ENCODE assay signal across 29 mouse cellular contexts in the genomic region with DNA sequence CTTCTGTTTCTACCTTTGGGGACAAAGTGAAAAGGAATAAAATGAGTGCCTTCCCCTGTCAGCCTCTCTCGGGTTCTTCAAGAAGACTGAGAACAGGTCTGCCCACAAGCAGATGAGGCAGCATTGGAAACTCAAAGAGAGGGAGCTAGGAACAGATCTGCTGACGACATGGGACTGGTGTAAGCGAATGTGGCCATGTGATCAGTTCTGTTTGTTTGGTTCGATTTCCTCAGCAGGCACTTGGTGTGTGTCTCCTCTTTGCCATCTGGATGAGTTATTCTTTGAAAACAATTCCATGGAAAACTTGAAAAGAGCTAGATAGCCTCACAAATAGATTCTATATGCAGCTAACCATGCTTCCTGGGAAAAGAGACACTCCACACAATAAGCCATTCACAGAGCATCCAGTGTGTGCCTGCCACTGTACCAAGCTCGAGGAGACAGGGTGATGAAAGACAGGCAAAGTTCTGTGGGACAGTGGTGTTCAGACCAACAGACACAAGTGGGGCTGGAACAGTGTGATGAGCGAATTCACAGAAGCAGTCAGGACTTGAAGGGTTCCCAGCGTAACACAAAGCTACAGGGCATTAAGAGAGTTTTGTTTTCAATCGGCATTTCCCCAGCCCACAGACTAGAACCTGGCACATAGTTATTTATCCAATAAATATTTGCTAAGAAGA. TPM values are rescaled to one million over a fixed set of nuclear protein-coding genes. Genes with fewer than 3 reads are reported as not detected.
DNase-seq lines count a peak whose midpoint lies in the region; ATAC-seq and TF ChIP-seq lines count a peak whose summit lies in the region.
"Had no signal": no experiment of that assay in that cellular context is flagged by ENCODE, and none has a peak within 500 bp of the region (broad histone marks: within the 10 kb centered on the region; RNA-seq: fewer than 3 reads in every experiment).

No protein-coding gene starts in this region.

- WGBS in heart, embryonic 15.5 days: 60% methylated on average over 8 of the region's 8 CpGs
- 79% methylated on average over 8 of the region's 8 CpGs for WGBS in midbrain, embryonic 11.5 days
- 69% methylated on average over 8 of the region's 8 CpGs for WGBS in midbrain, embryonic 14.5 days

- no peak overlapping the region for H3K4me3 ChIP-seq in heart, embryonic 15.5 days
- no peak overlapping the region for H3K4me3 ChIP-seq in left cerebral cortex, adult 2 months
- no peak overlapping the region for H3K4me3 ChIP-seq in midbrain, embryonic 11.5 days (ENCODE audit: low read depth, low read length)
- H3K4me3 ChIP-seq in midbrain, embryonic 14.5 days (replicated peaks; ENCODE audit: low read depth, low read length): no peak overlapping the region
- H3K4me3 ChIP-seq: embryonic facial prominence, embryonic 10.5 days; embryonic facial prominence, embryonic 15.5 days; forebrain, embryonic 12.5 days; heart, embryonic 13.5 days; intestine, embryonic 15.5 days; megakaryocyte, embryonic 14.5 days; midbrain, embryonic 13.5 days had no signal

- no peaks in the 10 kb centered on the region for H3K27me3 ChIP-seq in heart, embryonic 15.5 days
- no peaks in the 10 kb centered on the region for H3K27me3 ChIP-seq in midbrain, embryonic 11.5 days (ENCODE audit: control insufficient read depth, insufficient read depth, low read length)
- H3K27me3 ChIP-seq in midbrain, embryonic 14.5 days (ENCODE audit: control insufficient read depth, insufficient read depth, low read length): no peaks in the 10 kb centered on the region
- H3K27me3 ChIP-seq: embryonic facial prominence, embryonic 15.5 days; intestine, embryonic 15.5 days; midbrain, embryonic 13.5 days had no signal

- DNase-seq in heart, postnatal 10 days: no peak
- DNase-seq in left cerebral cortex, adult 2 months (ENCODE audit: extremely low spot score in 1 of 2, low spot score in 2 of 2): no peak
- no peak for DNase-seq in left cerebral cortex, postnatal 4 days
- peak; percentile 57 for DNase-seq in midbrain, embryonic 11.5 days (ENCODE audit: low spot score, missing footprints)
- no peak for DNase-seq in midbrain, embryonic 14.5 days
- DNase-seq in brain, embryonic 14.5 days (ENCODE audit: low read depth): peak; percentile 14
- no peak for DNase-seq in lung, postnatal 4 days
- DNase-seq: adrenal gland, postnatal 14 days; cerebellum, adult 18-20 months; cerebellum, postnatal 14 days; forebrain, postnatal 0 days; gastrocnemius, postnatal 10 days; kidney, adult 2 months; kidney, postnatal 36 days; lung, embryonic 14.5 days; right cerebral cortex, postnatal 14 days; thymus, postnatal 4 days had no signal

- H3K9me3 ChIP-seq in heart, embryonic 15.5 days (replicated peaks): no peaks in the 10 kb centered on the region
- H3K9me3 ChIP-seq in midbrain, embryonic 11.5 days (ENCODE audit: control insufficient read depth, low read length): no peaks in the 10 kb centered on the region
- no peaks in the 10 kb centered on the region for H3K9me3 ChIP-seq in midbrain, embryonic 14.5 days (ENCODE audit: control insufficient read depth, low read length)
- H3K9me3 ChIP-seq: embryonic facial prominence, embryonic 10.5 days; embryonic facial prominence, embryonic 15.5 days; forebrain, embryonic 12.5 days; heart, embryonic 13.5 days; intestine, embryonic 15.5 days; midbrain, embryonic 13.5 days had no signal

- intact Hi-C loops in heart, postnatal 10 days (cut with DNase I): no loop called here
- intact Hi-C loops in left cerebral cortex, adult 2 months (cut with DNase I): no loop called here
- intact Hi-C loops in left cerebral cortex, postnatal 4 days (cut with DNase I): no loop called here

- H3K4me1 ChIP-seq in heart, embryonic 15.5 days (replicated peaks): peaks cover 49% of the 10 kb centered on the region
- no peaks in the 10 kb centered on the region for H3K4me1 ChIP-seq in midbrain, embryonic 11.5 days (ENCODE audit: control insufficient read depth, insufficient read depth, low read length)
- H3K4me1 ChIP-seq in midbrain, embryonic 14.5 days (ENCODE audit: control insufficient read depth, insufficient read depth, low read length): peaks cover 6% of the 10 kb centered on the region; the same call in 1 of the 2 replicates
- H3K4me1 ChIP-seq: embryonic facial prominence, embryonic 15.5 days; megakaryocyte, embryonic 14.5 days had no signal

- no peak overlapping the region for H3K4me2 ChIP-seq in heart, embryonic 15.5 days
- H3K4me2 ChIP-seq in midbrain, embryonic 11.5 days: no peak overlapping the region
- no peak overlapping the region for H3K4me2 ChIP-seq in midbrain, embryonic 14.5 days (ENCODE audit: low read length)
- H3K4me2 ChIP-seq: embryonic facial prominence, embryonic 15.5 days; forebrain, embryonic 12.5 days; heart, embryonic 13.5 days; intestine, embryonic 15.5 days; lung, embryonic 14.5 days; midbrain, embryonic 13.5 days had no signal

- ATAC-seq in heart, embryonic 15.5 days (replicated peaks; ENCODE audit: insufficient number of reproducible peaks, insufficient read depth, low FRiP score, low read depth): no peak
- no peak for ATAC-seq in midbrain, embryonic 11.5 days (ENCODE audit: low FRiP score)
- ATAC-seq in midbrain, embryonic 14.5 days (ENCODE audit: low FRiP score, low TSS enrichment): no peak
- ATAC-seq: CD4-positive, CD25-positive, alpha-beta regulatory T cell, adult 4 months; forebrain, postnatal 0 days; hindbrain, postnatal 0 days; midbrain, embryonic 13.5 days had no signal

- H3K9ac ChIP-seq in heart, embryonic 15.5 days: no peak overlapping the region
- no peak overlapping the region for H3K9ac ChIP-seq in midbrain, embryonic 11.5 days (ENCODE audit: low read length)
- no peak overlapping the region for H3K9ac ChIP-seq in midbrain, embryonic 14.5 days (replicated peaks; ENCODE audit: low read length)
- H3K9ac ChIP-seq: embryonic facial prominence, embryonic 15.5 days; forebrain, embryonic 12.5 days; forebrain, postnatal 0 days; heart, embryonic 13.5 days; intestine, embryonic 15.5 days; liver, embryonic 14.5 days; lung, embryonic 14.5 days; midbrain, embryonic 13.5 days had no signal

- TF ChIP-seq CTCF in left cerebral cortex, adult 2 months (IDR thresholded peaks at IDR 0.05): no peak
- no peak for TF ChIP-seq CTCF in brain, embryonic 14.5 days (IDR thresholded peaks at IDR 0.05; ENCODE audit: borderline replicate concordance, extremely low read depth, insufficient read depth, insufficient read length)

- peaks cover 4% of the 10 kb centered on the region; the same call in 1 of the 2 replicates for H3K36me3 ChIP-seq in heart, embryonic 15.5 days
- H3K36me3 ChIP-seq in midbrain, embryonic 11.5 days (ENCODE audit: control insufficient read depth, insufficient read depth, low read length): no peaks in the 10 kb centered on the region
- peaks cover 18% of the 10 kb centered on the region for H3K36me3 ChIP-seq in midbrain, embryonic 14.5 days (ENCODE audit: control insufficient read depth, insufficient read depth, low read length)
- H3K36me3 ChIP-seq: embryonic facial prominence, embryonic 10.5 days; embryonic facial prominence, embryonic 15.5 days; heart, embryonic 13.5 days; intestine, embryonic 15.5 days had no signal

- TF ChIP-seq POLR2A in brain, embryonic 14.5 days (IDR thresholded peaks at IDR 0.05; ENCODE audit: borderline replicate concordance, extremely low read depth, insufficient read depth, insufficient read length, poor library complexity, severe bottlenecking): no peak

- peak overlapping the region; percentile 90; the same call in 1 of the 2 replicates for H3K27ac ChIP-seq in heart, embryonic 15.5 days
- H3K27ac ChIP-seq in left cerebral cortex, adult 2 months: peak overlapping the region; percentile 10; the same call in 1 of the 2 replicates
- H3K27ac ChIP-seq in midbrain, embryonic 11.5 days (ENCODE audit: low read depth, low read length): no peak overlapping the region
- no peak overlapping the region for H3K27ac ChIP-seq in midbrain, embryonic 14.5 days (replicated peaks; ENCODE audit: low read depth, low read length)
- H3K27ac ChIP-seq: embryonic facial prominence, embryonic 10.5 days; embryonic facial prominence, embryonic 15.5 days; forebrain, embryonic 12.5 days; hindbrain, postnatal 0 days; intestine, embryonic 15.5 days; liver, embryonic 14.5 days; midbrain, embryonic 13.5 days had no signal

RNA-seq across cellular contexts. Expression of gene Rtp4, which starts 23.7 kb away (rescaled TPM):
- polyA plus RNA-seq in heart, embryonic 15.5 days (2015; fragmentation: Nextera tagmentation; extraction: Ambion mirVana): 8.4 and 10.6 TPM in 2 replicates
- 1 to 10 TPM; 1.7 to 2.1 TPM for total RNA-seq in heart, postnatal 10 days (2021)
- 1 to 10 TPM; 1.7 to 2.4 TPM for total RNA-seq in left cerebral cortex, adult 2 months (2021)
- total RNA-seq in left cerebral cortex, postnatal 4 days (2021): 1 to 10 TPM in 1 of 2 experiments, under 1 TPM in 1; 0.93 to 1.1 TPM
- polyA plus RNA-seq in midbrain, embryonic 11.5 days (2014; fragmentation: Nextera tagmentation; extraction: Ambion mirVana): 2.2 and 2.6 TPM in 2 replicates
- 3.1 and 7.2 TPM in 2 replicates for polyA plus RNA-seq in midbrain, embryonic 14.5 days (2014; fragmentation: Nextera tagmentation; extraction: Ambion mirVana)
- 2.7 and 3.8 TPM in 2 replicates for polyA plus RNA-seq in brain, embryonic 14.5 days (2012; rRNA removed)

RNA-seq across cellular contexts. Expression of gene Masp1, which starts 24.2 kb away (rescaled TPM):
- 13.1 and 14.0 TPM in 2 replicates for polyA plus RNA-seq in heart, embryonic 15.5 days (2015; fragmentation: Nextera tagmentation; extraction: Ambion mirVana)
- 10 to 100 TPM; 24.5 TPM for total RNA-seq in heart, postnatal 10 days (2021)
- 10 to 100 TPM; 12.6 to 14.6 TPM for total RNA-seq in left cerebral cortex, adult 2 months (2021)
- total RNA-seq in left cerebral cortex, postnatal 4 days (2021): 10 to 100 TPM; 41.3 to 44.9 TPM
- polyA plus RNA-seq in midbrain, embryonic 11.5 days (2014; fragmentation: Nextera tagmentation; extraction: Ambion mirVana): 19.0 and 20.1 TPM in 2 replicates
- 31.2 and 38.1 TPM in 2 replicates for polyA plus RNA-seq in midbrain, embryonic 14.5 days (2014; fragmentation: Nextera tagmentation; extraction: Ambion mirVana)
- polyA plus RNA-seq in brain, embryonic 14.5 days (2012; rRNA removed): 49.5 and 59.7 TPM in 2 replicates
- total RNA-seq: granulocyte monocyte progenitor cell, adult 5-6 weeks had no signal
- polyA plus RNA-seq: CD4-positive, CD25-positive, alpha-beta regulatory T cell, adult 4 months had no signal

Comparison
In these comparisons a context has a peak if more than half of its experiments do, and no peak if none do; other contexts are left out.
1. DNase-seq: peak in midbrain, embryonic 11.5 days (single experiment) and brain, embryonic 14.5 days (single experiment); none in heart, postnatal 10 days (0 of 2), left cerebral cortex, adult 2 months (0 of 2), left cerebral cortex, postnatal 4 days (single experiment), midbrain, embryonic 14.5 days (single experiment) and lung, postnatal 4 days (0 of 2).
2. H3K27ac ChIP-seq: peak in heart, embryonic 15.5 days (single experiment) and left cerebral cortex, adult 2 months (single experiment); none in midbrain, embryonic 11.5 days (single experiment) and midbrain, embryonic 14.5 days (single experiment).